Mouse (Mus musculus) forebrain, embryonic 10.5 days (tissue): ENCODE data around the gene Mpp6. TPM values are rescaled to one million over a fixed set of nuclear protein-coding genes. Genes with fewer than 3 reads are reported as not detected.

ENCODE experiments used
- DNase-seq: peaks from one replicate; pipeline ENCODE4 v3.0.0-alpha.2; 2017; ENCODE audit warnings: low spot score; ENCODE audit errors: extremely low spot score
- H3K27ac ChIP-seq: fragments of 300-500 bp; sonication (generic); 2 replicates; pipeline ENCODE4 v1.5.1; 2016; ENCODE audit warnings: mild to moderate bottlenecking
- H3K27me3 ChIP-seq: fragments of 300-500 bp; sonication (generic); 2 replicates; pipeline ENCODE4 v1.6.1; 2016; ENCODE audit warnings: mild to moderate bottlenecking; ENCODE audit not compliant: poor library complexity, severe bottlenecking
- H3K36me3 ChIP-seq: fragments of 300-500 bp; sonication (generic); replicated peaks from 2 replicates; pipeline ENCODE4 v1.6.1; 2016; ENCODE audit warnings: mild to moderate bottlenecking, moderate library complexity
- H3K4me1 ChIP-seq: fragments of 300-500 bp; sonication (generic); 2 replicates; pipeline ENCODE4 v1.6.1; 2016
- H3K4me3 ChIP-seq: fragments of 300-500 bp; sonication (generic); 2 replicates; pipeline ENCODE4 v1.5.1; 2016; ENCODE audit warnings: mild to moderate bottlenecking, moderate library complexity
- H3K9me3 ChIP-seq: fragments of 300-500 bp; sonication (generic); 2 replicates; pipeline ENCODE4 v1.6.1; 2016; ENCODE audit warnings: mild to moderate bottlenecking, moderate library complexity
- WGBS: fragments of 180-500 bp; shearing (Covaris S2); methylation state at CpG from one replicate; pipeline ENCODE4 v1.1.7; 2016; 5-methylcytosine and 5-hydroxymethylcytosine counted together
- polyA plus RNA-seq: library from polyadenylated mRNA; unstranded; fragments of >200 nt; fragmentation: Nextera tagmentation; extraction: Ambion mirVana; gene quantifications from 2 replicates; pipeline ENCODE4 v1.2.1, GENCODE M21; 2016

Gene Mpp6
- polyA plus RNA-seq, 1 experiment from 2014 or later = 73.6 TPM

DNA sequence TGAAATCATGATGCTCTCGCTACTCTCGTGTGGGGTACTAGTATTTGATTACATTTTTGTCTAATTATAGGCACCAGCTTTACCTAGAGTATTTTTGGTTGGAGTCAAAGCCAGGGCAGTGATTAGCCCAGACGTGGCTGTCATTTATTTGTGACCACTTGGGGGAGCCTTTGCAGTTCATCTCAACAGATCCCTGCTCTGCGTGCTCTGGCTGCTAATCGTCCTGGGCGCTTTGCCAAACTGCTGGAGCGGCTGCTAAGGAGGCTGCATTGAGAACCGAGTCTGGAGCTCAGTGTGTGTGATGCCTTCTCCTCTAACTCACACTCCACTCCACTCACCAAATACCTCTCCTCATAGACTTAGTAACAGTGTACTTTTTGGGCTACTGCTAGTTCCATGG, 2.7 kb downstream of the Mpp6 start:
- DNase-seq = peak; percentile 82
- peak overlapping the region; percentile 17; the same call in 1 of the 2 replicates for H3K4me3 ChIP-seq
- peaks cover 15% of the 10 kb centered on the region for H3K27me3 ChIP-seq
- no peaks in the 10 kb centered on the region; the same call in none of the 2 replicates for H3K36me3 ChIP-seq
- no peak overlapping the region for H3K27ac ChIP-seq
- H3K4me1 ChIP-seq = peaks cover 35% of the 10 kb centered on the region
- 3% methylated on average over 8 of the region's 8 CpGs for WGBS
- no peaks in the 10 kb centered on the region for H3K9me3 ChIP-seq

DNA sequence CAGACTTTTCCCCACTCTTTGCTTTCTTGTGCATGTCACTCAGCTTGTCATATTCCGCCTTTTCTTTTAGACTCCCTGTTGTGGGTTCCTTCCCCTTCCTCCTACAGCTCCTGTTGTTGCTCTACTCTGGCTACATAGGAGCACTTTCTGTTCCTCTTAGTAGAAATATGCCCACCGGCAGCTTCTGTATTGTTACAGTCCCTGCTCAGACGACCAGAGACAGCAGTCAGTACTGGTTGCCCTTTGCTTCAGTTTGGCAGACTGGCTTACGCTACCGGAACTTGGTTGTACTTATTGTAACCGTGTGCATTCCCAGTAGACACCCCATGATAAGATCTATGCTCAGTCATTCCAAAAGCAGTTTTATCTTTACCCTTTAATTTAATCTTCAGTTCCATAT, 4.2 kb downstream of the Mpp6 start:
- Histone ChIP-seq H3K9me3 (no peaks in the 10 kb centered on the region), H3K27ac (no peak overlapping the region), H3K4me1 (peaks cover 29% of the 10 kb centered on the region), H3K36me3 (no peaks in the 10 kb centered on the region; the same call in none of the 2 replicates), H3K27me3 (no peaks in the 10 kb centered on the region), H3K4me3 (no peak overlapping the region)
- no peak for DNase-seq
- WGBS = 87% methylated on average over 6 of the region's 6 CpGs

DNA sequence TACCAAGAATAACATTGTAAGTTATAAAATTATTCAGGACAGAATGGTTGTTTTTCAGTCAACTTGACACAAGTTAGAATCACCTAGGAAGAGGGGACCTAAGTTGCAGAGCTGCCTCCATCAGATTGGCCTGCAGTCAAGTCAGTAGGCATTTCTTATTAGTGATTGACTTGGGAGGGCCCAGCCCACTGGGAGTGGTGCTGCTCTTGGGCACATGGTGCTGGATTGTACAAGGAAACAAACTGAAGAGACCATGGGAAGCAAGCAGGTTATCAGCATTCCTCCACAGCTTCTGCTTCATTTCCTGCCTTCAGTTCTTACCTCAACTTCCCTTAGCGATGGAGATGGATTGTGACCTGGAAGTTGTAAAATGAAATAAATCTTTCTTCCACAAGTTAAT, 10.9 kb downstream of the Mpp6 start:
- Histone ChIP-seq H3K4me3 (no peak overlapping the region), H3K27ac (no peak overlapping the region), H3K36me3 (peaks cover 37% of the 10 kb centered on the region), H3K9me3 (peaks cover 10% of the 10 kb centered on the region), H3K27me3 (no peaks in the 10 kb centered on the region), H3K4me1 (no peaks in the 10 kb centered on the region)
- 92% methylated on average over 1 of the region's 1 CpGs for WGBS
- no peak for DNase-seq

DNA sequence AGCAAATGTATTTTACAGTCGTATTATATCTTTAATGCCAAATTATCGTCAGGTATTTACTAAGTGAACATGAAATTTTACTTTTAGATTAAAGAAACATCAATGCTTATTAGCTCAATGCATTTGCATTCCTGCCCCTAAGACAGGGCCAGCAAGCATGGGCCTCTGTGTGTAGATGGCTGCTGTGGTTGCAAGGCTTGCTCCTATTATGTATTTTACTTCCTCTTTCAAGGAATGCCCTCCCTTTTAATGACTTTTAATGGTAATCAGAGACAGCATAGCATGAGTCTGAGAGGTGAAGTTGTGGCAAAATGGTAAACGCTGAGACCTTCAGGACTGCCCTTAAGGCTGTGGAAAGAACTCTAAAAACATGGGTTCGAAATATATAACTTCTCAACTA, 12.8 kb downstream of the Mpp6 start:
- WGBS = 99% methylated on average over 4 of the region's 4 CpGs
- Histone ChIP-seq H3K4me1 (no peaks in the 10 kb centered on the region), H3K27ac (no peak overlapping the region), H3K27me3 (no peaks in the 10 kb centered on the region), H3K9me3 (peaks cover 10% of the 10 kb centered on the region), H3K36me3 (peaks cover 54% of the 10 kb centered on the region), H3K4me3 (no peak overlapping the region)
- DNase-seq = no peak

DNA sequence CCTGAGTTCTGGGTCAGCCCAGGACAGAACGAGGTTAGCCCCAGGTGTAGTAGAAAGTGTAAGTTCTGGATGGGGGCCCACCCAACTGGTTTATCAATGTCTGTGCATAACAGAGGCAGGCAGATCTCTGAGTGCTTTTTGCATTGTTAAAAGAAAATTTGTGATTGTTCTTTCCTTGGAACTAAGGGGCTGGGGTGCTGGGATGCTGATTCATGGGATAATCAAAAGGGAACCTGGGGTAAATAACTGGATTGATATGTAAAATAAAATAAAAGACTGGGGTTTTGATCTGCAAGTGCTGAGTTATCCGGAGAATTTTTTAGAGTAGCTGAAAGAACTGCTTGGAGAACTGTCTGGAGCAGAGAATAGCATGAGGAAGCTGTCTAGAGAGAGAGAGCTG, 14.2 kb downstream of the Mpp6 start:
- WGBS = 95% methylated on average over 2 of the region's 2 CpGs
- H3K4me3 ChIP-seq = no peak overlapping the region
- no peak for DNase-seq
- no peaks in the 10 kb centered on the region for H3K4me1 ChIP-seq
- peaks cover 57% of the 10 kb centered on the region for H3K36me3 ChIP-seq
- peaks cover 10% of the 10 kb centered on the region for H3K9me3 ChIP-seq
- H3K27ac ChIP-seq = no peak overlapping the region
- H3K27me3 ChIP-seq = no peaks in the 10 kb centered on the region

DNA sequence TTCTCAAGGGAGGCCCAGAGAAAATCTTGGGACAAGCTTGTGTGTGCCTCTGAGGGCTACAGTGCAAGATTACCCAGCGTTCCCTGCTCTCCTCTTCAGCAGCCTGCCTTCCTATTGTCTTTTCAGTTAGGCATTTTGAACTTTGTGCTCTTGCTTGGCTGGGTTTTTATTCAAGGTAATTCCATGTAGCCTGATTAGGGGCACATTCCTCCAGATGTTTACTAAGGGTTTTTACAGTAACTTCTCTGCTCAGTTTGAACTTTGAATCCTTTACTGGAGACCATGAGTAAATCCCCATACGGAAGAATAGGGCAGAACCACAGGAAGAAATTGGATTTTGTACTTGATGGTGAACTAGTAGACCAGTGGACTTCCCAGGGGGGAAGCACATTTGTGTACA, 16.3 kb downstream of the Mpp6 start:
- Histone ChIP-seq H3K27me3 (no peaks in the 10 kb centered on the region), H3K4me3 (no peak overlapping the region), H3K27ac (no peak overlapping the region), H3K9me3 (peaks cover 10% of the 10 kb centered on the region), H3K4me1 (no peaks in the 10 kb centered on the region), H3K36me3 (peaks cover 62% of the 10 kb centered on the region)
- no peak for DNase-seq
- WGBS = 90% methylated on average over 2 of the region's 2 CpGs

DNA sequence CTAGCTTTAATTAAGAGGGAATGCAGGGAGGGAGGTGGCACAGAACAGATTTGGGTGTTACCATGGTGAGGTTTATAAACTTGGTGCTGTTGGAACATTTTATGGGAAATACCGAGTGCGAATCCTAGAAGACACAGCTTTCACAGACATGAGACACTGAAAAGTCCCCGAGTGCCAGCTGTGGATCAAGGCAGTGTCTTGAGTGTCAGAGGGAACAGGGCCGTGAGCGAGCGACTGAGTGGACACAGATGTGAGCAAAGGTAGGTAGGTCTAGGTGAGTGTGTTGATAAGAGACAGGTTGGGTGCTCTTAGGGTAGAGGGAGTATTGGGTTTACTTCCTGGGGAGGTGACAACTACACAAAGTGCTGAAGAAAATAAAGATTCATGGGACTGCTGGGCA, 17.5 kb downstream of the Mpp6 start:
- Histone ChIP-seq H3K27me3 (no peaks in the 10 kb centered on the region), H3K4me3 (no peak overlapping the region), H3K4me1 (no peaks in the 10 kb centered on the region), H3K9me3 (no peaks in the 10 kb centered on the region; the same call in 1 of the 2 replicates), H3K36me3 (peaks cover 52% of the 10 kb centered on the region), H3K27ac (no peak overlapping the region)
- DNase-seq = no peak
- WGBS = 95% methylated on average over 6 of the region's 6 CpGs

DNA sequence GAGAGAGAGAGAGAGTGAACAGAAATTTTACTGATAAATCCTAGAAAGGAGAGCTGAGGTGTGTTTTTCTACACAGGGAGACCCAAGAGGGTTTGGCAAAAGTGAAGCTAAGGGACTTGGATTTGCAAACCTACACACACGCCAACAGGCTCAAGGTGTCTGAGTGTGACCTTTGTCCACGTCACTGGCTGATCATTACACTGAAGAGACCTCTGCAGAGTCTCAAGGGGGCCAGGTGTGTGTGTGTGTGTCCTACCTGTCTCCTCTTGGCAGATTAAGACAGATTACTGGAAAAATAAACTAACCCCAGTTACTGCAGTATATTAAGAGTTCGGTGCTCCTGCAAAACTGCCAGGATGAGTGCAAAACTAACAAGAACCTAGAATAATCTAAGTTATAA, 27.6 kb downstream of the Mpp6 start:
- H3K9me3 ChIP-seq = no peaks in the 10 kb centered on the region
- 91% methylated on average over 3 of the region's 3 CpGs for WGBS
- H3K4me3 ChIP-seq = no peak overlapping the region
- H3K4me1 ChIP-seq = 0 out of 2 replicates have a peak, but pooled peaks cover 4% of the 10 kb centered on the region
- H3K27ac ChIP-seq = no peak overlapping the region
- H3K27me3 ChIP-seq = no peaks in the 10 kb centered on the region
- DNase-seq = no peak
- H3K36me3 ChIP-seq = no peaks in the 10 kb centered on the region

DNA sequence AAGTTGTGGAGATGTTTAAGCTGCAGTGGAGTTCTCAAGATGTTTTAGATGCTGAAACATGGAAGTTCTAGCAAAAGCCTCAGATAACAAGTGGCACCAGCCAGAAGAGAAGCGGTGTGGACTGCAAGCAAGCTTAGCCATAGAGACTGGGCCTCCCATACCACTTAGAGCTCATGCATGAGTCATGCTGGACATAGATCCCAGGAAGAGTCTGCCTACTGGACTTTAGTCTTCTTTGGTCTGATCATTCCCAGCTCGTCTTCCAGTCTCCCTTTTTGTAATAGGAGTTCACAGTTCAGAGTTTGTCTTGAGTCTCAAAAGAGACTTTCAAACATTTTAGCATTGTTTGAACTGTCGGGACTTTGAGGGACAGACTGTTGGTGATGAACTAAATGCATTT, 29.5 kb downstream of the Mpp6 start:
- Histone ChIP-seq H3K4me1 (0 out of 2 replicates have a peak, but pooled peaks cover 4% of the 10 kb centered on the region), H3K4me3 (no peak overlapping the region), H3K27me3 (no peaks in the 10 kb centered on the region), H3K36me3 (no peaks in the 10 kb centered on the region), H3K9me3 (no peaks in the 10 kb centered on the region), H3K27ac (no peak overlapping the region)
- DNase-seq = no peak
- WGBS = 89% methylated on average over 3 of the region's 3 CpGs

DNA sequence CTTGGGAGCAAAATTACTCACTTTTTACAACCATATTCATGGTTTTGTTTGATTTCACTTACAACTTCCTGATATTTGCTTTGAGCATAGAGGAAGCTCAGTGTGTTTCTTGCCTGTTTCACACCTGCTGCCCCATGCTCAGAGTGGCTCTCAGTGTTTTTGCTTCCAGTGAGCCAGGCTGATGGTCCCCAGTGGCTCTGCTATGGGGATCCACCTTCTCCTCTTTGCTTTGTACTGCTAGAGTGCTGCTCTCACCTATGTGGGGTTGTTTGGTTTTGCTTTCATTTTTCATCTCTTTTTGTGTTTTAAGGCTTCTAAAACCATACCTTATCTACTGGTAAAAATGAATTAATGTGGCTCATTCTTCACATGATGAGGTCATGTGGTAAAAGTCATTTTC, 36.1 kb downstream of the Mpp6 start:
- no peaks in the 10 kb centered on the region for H3K4me1 ChIP-seq
- H3K9me3 ChIP-seq = no peaks in the 10 kb centered on the region
- DNase-seq = no peak
- H3K36me3 ChIP-seq = peaks cover 22% of the 10 kb centered on the region
- no peak overlapping the region for H3K27ac ChIP-seq
- H3K27me3 ChIP-seq = no peaks in the 10 kb centered on the region
- no peak overlapping the region for H3K4me3 ChIP-seq

DNA sequence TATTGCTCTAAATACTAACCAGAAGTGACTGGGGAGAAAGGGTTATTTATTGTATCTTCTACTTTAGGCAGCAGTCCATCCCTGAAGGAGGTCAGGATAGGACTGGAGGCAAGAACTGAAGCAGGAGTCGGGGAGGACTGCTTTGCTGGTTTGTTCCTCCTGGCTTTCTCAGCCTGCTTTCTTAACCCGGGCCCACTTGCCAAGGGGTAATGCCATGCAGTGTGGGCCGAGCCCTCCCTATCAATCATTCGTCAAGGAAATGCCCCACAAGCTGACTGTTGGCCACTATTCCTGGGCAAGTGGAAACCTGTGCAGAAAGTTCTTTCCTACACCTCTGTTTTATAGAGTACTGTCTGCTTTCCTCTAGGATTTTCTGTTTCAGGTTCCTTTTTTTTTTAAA, 39.3 kb downstream of the Mpp6 start:
- DNase-seq = no peak
- Histone ChIP-seq H3K9me3 (no peaks in the 10 kb centered on the region), H3K36me3 (peaks cover 22% of the 10 kb centered on the region), H3K27ac (no peak overlapping the region), H3K4me1 (no peaks in the 10 kb centered on the region), H3K27me3 (no peaks in the 10 kb centered on the region), H3K4me3 (no peak overlapping the region)
- WGBS = 88% methylated on average over 4 of the region's 4 CpGs

DNA sequence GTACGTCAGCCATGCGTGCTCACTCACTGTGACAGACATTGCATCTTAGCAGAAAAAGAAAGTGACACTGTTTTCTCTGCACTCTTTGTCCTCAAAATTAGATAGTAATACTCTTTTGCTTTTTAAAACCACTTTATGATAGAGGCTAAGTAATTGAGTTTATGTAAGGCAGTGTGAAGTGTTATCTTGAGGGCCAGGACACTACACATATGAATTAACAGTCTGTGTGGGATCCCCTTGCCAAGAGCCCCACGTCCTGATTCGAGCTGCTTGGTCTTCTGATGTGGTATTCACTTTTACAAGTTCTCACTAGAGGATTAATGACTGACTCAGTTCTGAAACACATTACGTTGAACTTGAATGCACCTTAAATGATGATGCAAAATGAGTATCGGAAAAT, 49.8 kb downstream of the Mpp6 start:
- Histone ChIP-seq H3K4me1 (0 out of 2 replicates have a peak, but pooled peaks cover 3% of the 10 kb centered on the region), H3K4me3 (no peak overlapping the region), H3K27ac (no peak overlapping the region), H3K9me3 (no peaks in the 10 kb centered on the region), H3K27me3 (no peaks in the 10 kb centered on the region), H3K36me3 (peaks cover 12% of the 10 kb centered on the region)
- DNase-seq = no peak
- whole genome bisulfite sequencing = 88% methylated on average over 6 of the region's 6 CpGs

DNA sequence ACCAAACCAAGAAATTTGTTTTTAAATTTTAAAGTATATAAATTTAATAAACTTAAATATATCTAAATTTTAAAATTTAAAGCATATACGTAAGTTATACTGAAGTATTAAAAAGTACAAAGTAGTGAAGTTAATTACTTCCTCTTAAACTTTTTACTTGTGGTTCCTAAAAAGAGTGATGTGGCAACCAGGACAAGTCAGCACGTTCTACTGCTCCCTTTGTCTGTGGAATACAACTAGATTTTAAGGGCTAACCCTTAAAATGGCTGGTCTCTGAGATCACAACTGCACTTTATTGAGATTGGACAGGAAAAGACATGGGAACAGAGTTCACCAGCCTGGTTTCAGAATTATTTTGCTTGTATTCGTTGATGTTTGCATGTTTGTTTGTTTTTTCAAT, 53.0 kb downstream of the Mpp6 start:
- H3K27me3 ChIP-seq = no peaks in the 10 kb centered on the region
- peaks cover 18% of the 10 kb centered on the region for H3K36me3 ChIP-seq
- no peak for DNase-seq
- H3K4me3 ChIP-seq = no peak overlapping the region
- no peak overlapping the region for H3K27ac ChIP-seq
- WGBS = 88% methylated on average over 3 of the region's 3 CpGs
- H3K9me3 ChIP-seq = no peaks in the 10 kb centered on the region
- H3K4me1 ChIP-seq = 0 out of 2 replicates have a peak, but pooled peaks cover 3% of the 10 kb centered on the region

DNA sequence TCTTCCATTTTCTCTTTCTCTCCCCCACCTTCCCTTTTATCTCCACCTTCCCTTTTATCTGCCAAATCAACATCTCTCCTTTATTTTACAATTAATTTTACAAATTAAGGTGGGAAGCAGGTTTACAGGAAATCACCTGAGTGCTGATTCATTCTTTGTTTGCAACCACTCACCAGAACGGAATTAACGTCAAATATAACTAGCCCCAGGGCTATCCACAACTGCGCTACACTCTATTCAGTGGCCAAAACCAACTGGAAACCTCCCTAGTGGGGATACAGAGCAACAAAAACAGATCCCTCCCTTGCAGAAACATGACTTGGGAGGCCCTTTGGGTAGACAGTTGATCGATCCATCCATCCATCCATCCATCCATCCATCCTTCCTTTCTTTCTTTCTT, 58.8 kb downstream of the Mpp6 start:
- H3K36me3 ChIP-seq = peaks cover 31% of the 10 kb centered on the region
- no peaks in the 10 kb centered on the region for H3K4me1 ChIP-seq
- WGBS = 92% methylated on average over 4 of the region's 4 CpGs
- H3K27me3 ChIP-seq = no peaks in the 10 kb centered on the region
- no peak for DNase-seq
- no peak overlapping the region for H3K4me3 ChIP-seq
- no peak overlapping the region for H3K27ac ChIP-seq
- H3K9me3 ChIP-seq = peaks cover 5% of the 10 kb centered on the region; the same call in 1 of the 2 replicates
